Mouse (Mus musculus) cortical plate, adult 2 months (tissue): Measurements from ENCODE around the gene Pnrc1.

Source experiments
- CTCF ChIP-seq: fragments of 200-500 bp; IDR thresholded peaks from 2 replicates; pipeline ENCODE4 v1.5.1; 2011; ENCODE audit warnings: mild to moderate bottlenecking, control low read depth, low read length; ENCODE audit not compliant: insufficient read depth; ENCODE audit errors: extremely low read depth
- POLR2A ChIP-seq: fragments of 200-500 bp; IDR thresholded peaks from 2 replicates; pipeline ENCODE4 v1.6.1; 2011; ENCODE audit warnings: mild to moderate bottlenecking, low read length, control low read depth; ENCODE audit not compliant: insufficient read depth; ENCODE audit errors: extremely low read depth

DNA sequence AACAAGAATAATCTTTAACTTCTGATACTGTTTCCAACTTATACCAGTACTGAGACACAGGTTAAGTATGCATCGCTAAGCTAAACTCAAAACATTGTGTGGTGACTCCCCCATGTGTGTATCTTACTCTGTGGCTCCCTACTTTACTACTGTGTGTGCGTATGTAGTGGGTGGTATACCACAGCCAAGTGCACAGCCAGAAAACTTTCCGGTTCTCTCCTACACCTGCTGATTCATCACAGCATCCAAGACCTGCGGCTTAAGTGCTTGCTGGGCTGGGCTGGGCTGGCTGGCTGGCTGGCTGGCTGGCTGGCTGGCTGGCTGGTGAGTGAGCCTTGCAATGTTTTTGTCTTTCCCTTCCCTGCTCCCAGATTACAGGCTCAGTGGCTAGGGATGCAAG, 46.0 kb downstream of the Pnrc1 start:
- TF ChIP-seq POLR2A (no peak), CTCF (no peak)
